Mouse (Mus musculus) heart, postnatal 0 days (tissue): Measurements from ENCODE around the gene Fam81b.

Source experiments
- CTCF ChIP-seq: IDR thresholded peaks from 2 replicates; pipeline ENCODE4 v1.5.1; 2016; ENCODE audit warnings: antibody characterized with exemption, control low read depth, low read depth
- EP300 ChIP-seq: IDR thresholded peaks from 2 replicates; pipeline ENCODE4 v1.6.1; 2016; ENCODE audit warnings: antibody characterized with exemption, low read depth

DNA sequence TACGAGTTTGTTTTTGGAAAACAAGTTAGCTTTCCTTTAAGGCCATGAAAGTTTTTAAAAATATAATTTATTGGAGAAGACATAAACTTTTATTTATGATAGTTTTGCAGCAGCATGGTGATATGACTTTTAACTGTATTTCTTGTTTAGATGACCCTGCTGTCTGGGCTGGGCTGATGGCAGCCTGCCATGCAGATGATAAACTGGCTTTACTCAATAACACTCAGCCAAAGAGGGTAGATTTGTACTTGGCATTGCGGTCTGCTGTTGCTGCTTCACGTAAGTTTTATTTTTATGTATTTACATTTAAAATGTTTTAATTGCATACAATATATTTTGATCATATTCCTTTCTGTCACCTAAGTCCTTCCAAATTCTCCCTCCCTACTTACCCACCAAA is 147.8 kb downstream of the Fam81b start:
- TF ChIP-seq CTCF (no peak), EP300 (no peak)
